Mouse (Mus musculus) spleen, adult 2 months (tissue): ENCODE data around the gene Tnmd. TPM values are rescaled to one million over a fixed set of nuclear protein-coding genes. Genes with fewer than 3 reads are reported as not detected.

ENCODE experiments used
- DNase-seq, 2 experiments: peaks; one replicate each; pipeline versions ENCODE4 v3.0.0 to v3.0.0-alpha.2; 2012 to 2021; ENCODE audit warnings: low spot score in 2 of 2, low read depth in 1 of 2
- H3K27ac ChIP-seq: fragments of 200-500 bp; 2 replicates; pipeline ENCODE4 v1.5.1; 2012; ENCODE audit warnings: low read length, inconsistent platforms; ENCODE audit not compliant: insufficient read depth
- H3K27me3 ChIP-seq: fragments of 200-500 bp; 2 replicates; pipeline ENCODE4 v1.6.1; 2012; ENCODE audit warnings: mild to moderate bottlenecking, moderate library complexity, low read length, inconsistent platforms; ENCODE audit not compliant: control insufficient read depth, insufficient read depth
- H3K36me3 ChIP-seq: fragments of 200-500 bp; 2 replicates; pipeline ENCODE4 v1.6.1; 2012; ENCODE audit warnings: mild to moderate bottlenecking, low read length, inconsistent platforms; ENCODE audit not compliant: control insufficient read depth, insufficient read depth
- H3K4me1 ChIP-seq: fragments of 200-500 bp; 2 replicates; pipeline ENCODE4 v1.6.1; 2011; ENCODE audit warnings: inconsistent platforms; ENCODE audit not compliant: control insufficient read depth, insufficient read depth, insufficient read length
- H3K4me3 ChIP-seq: fragments of 200-500 bp; 2 replicates; pipeline ENCODE4 v1.5.1; 2011; ENCODE audit warnings: mild to moderate bottlenecking, inconsistent platforms; ENCODE audit not compliant: insufficient read depth, insufficient read length; ENCODE audit errors: extremely low read depth
- CTCF ChIP-seq: fragments of 200-500 bp; IDR thresholded peaks from 2 replicates; pipeline ENCODE4 v1.5.1; 2011; ENCODE audit warnings: mild to moderate bottlenecking, inconsistent platforms; ENCODE audit not compliant: insufficient read depth, insufficient read length, insufficient replicate concordance; ENCODE audit errors: extremely low read depth
- POLR2A ChIP-seq: fragments of 200-500 bp; IDR thresholded peaks from 2 replicates; pipeline ENCODE4 v1.6.1; 2011; ENCODE audit warnings: low read depth, low read length, inconsistent platforms
- WGBS: fragments of 180-500 bp; shearing (Covaris S2); methylation state at CpG from one replicate; pipeline ENCODE4 v1.1.7; 2018; 5-methylcytosine and 5-hydroxymethylcytosine counted together
- polyA plus RNA-seq: library from polyadenylated mRNA; depleted of rRNA; stranded (reverse); fragments of >200 nt; gene quantifications from 2 replicates; pipeline ENCODE4 v1.2.3, GENCODE M21; 2012; rRNA removed

Tnmd gene
- polyA plus RNA-seq, 1 experiment, result not detected

- no peaks in the 10 kb centered on the region for H3K4me1 ChIP-seq
- H3K36me3 ChIP-seq, result no peaks in the 10 kb centered on the region
- TF ChIP-seq POLR2A (no peak), CTCF (no peak)
- 82% methylated on average over 10 of the region's 10 CpGs for WGBS
- no peak for DNase-seq
- no peaks in the 10 kb centered on the region for H3K27me3 ChIP-seq
- no peak overlapping the region for H3K27ac ChIP-seq
- H3K4me3 ChIP-seq, result no peak overlapping the region
These were observed 60.8 kb downstream of the Tnmd start for GRCm38 (mm10) chrX:133911397-133912103.

GRCm38 (mm10) chrX:133913006-133913405, 62.2 kb downstream of the Tnmd start:
- Histone ChIP-seq H3K4me3 (no peak overlapping the region), H3K36me3 (no peaks in the 10 kb centered on the region), H3K4me1 (no peaks in the 10 kb centered on the region), H3K27me3 (no peaks in the 10 kb centered on the region), H3K27ac (no peak overlapping the region)
- 86% methylated on average over 3 of the region's 3 CpGs for WGBS
- DNase-seq, result no peak
- TF ChIP-seq POLR2A (no peak), CTCF (no peak)

DNA sequence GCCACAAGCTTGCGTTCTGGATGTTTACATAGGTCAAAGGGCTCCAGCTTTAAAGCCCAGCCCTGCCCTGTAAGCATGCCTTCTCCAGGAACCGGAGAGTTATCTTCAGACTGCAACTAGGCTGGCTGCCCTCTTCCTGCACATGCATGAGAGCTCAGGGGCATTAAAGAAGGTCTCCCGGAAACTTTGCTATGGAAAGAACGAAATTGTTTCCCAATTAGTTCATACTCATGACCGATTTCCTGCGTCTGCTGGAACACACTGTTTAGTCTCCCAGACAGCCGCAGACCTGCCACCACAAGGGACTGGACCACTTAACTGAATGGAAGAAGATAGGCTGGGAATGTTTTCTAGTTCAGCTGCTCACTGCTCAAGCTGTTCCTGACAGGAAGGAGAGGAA, 63.4 kb downstream of the Tnmd start:
- TF ChIP-seq CTCF, result no peak
- no peak for TF ChIP-seq POLR2A
- H3K36me3 ChIP-seq, result no peaks in the 10 kb centered on the region
- 77% methylated on average over 7 of the region's 7 CpGs for WGBS
- no peaks in the 10 kb centered on the region for H3K27me3 ChIP-seq
- no peak overlapping the region for H3K4me3 ChIP-seq
- no peaks in the 10 kb centered on the region for H3K4me1 ChIP-seq
- no peak for DNase-seq
- H3K27ac ChIP-seq, result no peak overlapping the region

Other genes with a start within 250 kb of the Tnmd start
- gene Pcdh19, start 162.0 kb upstream of the Tnmd start, polyA plus RNA-seq, result 0.04 TPM in 2 replicates
- 0.97 and 1.9 TPM in 2 replicates for gene Tspan6, start 47.4 kb downstream of the Tnmd start, polyA plus RNA-seq
- gene Srpx2, start 57.4 kb downstream of the Tnmd start, polyA plus RNA-seq, result 1.1 and 1.3 TPM in 2 replicates
- gene Sytl4, start 130.8 kb downstream of the Tnmd start, polyA plus RNA-seq, result 0.35 and 0.44 TPM in 2 replicates
- gene Cstf2, start 208.2 kb downstream of the Tnmd start, polyA plus RNA-seq, result 11.8 and 17.2 TPM in 2 replicates